Mouse (Mus musculus) olfactory bulb, adult 2 months (tissue): ENCODE measurements around the gene Hist2h2ab.

Experiments used
- CTCF ChIP-seq: fragments of 200-500 bp; IDR thresholded peaks from 2 replicates; pipeline ENCODE4 v1.5.1; 2012; ENCODE audit warnings: low read depth, mild to moderate bottlenecking, low read length, moderate library complexity; ENCODE audit not compliant: insufficient read depth
- POLR2A ChIP-seq: fragments of 200-500 bp; IDR thresholded peaks from 2 replicates; pipeline ENCODE4 v1.6.1; 2012; ENCODE audit warnings: mild to moderate bottlenecking, low read depth, low read length, moderate library complexity; ENCODE audit not compliant: insufficient read depth

DNA sequence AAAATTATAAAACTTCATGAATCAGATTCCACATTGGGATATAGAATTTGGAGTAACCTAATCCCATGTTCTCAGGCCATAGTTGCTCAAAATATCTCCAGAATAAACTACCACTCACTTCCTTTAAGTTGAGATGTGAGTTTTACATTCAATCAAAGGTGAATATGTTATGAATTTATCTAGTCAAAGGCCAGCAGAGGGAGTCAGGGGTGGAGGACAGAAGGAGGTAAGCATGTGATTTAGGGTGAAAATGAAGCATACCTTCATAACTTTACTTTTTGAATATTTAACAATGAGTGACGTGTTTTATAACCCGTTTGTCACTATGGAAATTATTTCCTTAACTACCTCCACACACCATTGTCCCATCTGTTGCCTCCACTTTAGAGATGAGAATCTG lies 15.2 kb downstream of the Hist2h2ab start:
- TF ChIP-seq POLR2A (no peak), CTCF (no peak)
